Mouse (Mus musculus): Measurements from ENCODE around the gene Cdkn3. TPM values are rescaled to one million over a fixed set of nuclear protein-coding genes. Genes with fewer than 3 reads are reported as not detected.

Cdkn3 gene
- polyA plus RNA-seq, 1 experiment from 2014 or later, result 11.7 TPM

GRCm38 (mm10) chr14:46787787-46788504, 27.6 kb downstream of the Cdkn3 start, which contains the start of gene Cnih1:
TSS of gene Cnih1 (minus strand) at chr14:46788411.
- H3K27me3 ChIP-seq (ENCODE audit: control insufficient read depth, insufficient read depth, low read length), result no peaks in the 10 kb centered on the region
- H3K4me2 ChIP-seq (ENCODE audit: low read length), result peak within 1 kb of the TSS; percentile 80
- WGBS, result under 1% methylated on average over 81 of the region's 86 CpGs
- H3K27ac ChIP-seq (replicated peaks; ENCODE audit: low read depth, low read length), result peak within 1 kb of the TSS; percentile 98
- peak within 1 kb of the TSS; percentile 95 for H3K4me3 ChIP-seq (replicated peaks; ENCODE audit: low read depth, low read length)
- ATAC-seq (ENCODE audit: low FRiP score, low TSS enrichment) (peak; percentile 96), DNase-seq (peak; percentile 96)
- peaks cover 12% of the 10 kb centered on the region; the same call in 1 of the 2 replicates for H3K4me1 ChIP-seq (ENCODE audit: control insufficient read depth, insufficient read depth, low read length)
- peak within 1 kb of the TSS; percentile 97 for H3K9ac ChIP-seq (replicated peaks; ENCODE audit: low read length)
- H3K9me3 ChIP-seq (ENCODE audit: control insufficient read depth, low read length), result no peaks in the 10 kb centered on the region
- peaks cover 7% of the 10 kb centered on the region; the same call in 1 of the 2 replicates for H3K36me3 ChIP-seq (ENCODE audit: control insufficient read depth, insufficient read depth, low read length)

DNA sequence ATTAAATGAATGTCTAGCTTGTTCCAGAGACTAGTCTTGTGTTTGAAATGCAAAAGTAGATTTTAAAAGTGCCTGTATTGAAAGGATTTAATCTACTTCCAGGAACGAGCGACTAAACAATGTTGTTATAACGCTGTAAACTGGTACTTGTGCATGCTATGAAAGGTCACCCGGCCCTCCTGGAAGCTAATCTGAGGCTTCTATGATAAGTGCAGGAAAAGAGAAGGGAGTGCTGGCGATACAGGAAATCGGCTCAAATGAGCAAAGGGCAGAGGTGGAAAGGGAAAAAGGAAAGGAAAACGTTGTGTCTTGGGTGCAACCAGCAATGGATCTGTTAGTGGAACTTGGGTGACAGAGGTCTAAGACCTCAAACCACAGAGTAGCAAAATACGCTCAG, 28.2 kb downstream of the Cdkn3 start:
- no peak overlapping the region; the same call in 1 of the 2 replicates for H3K27ac ChIP-seq (replicated peaks; ENCODE audit: low read depth, low read length)
- no peaks in the 10 kb centered on the region for H3K27me3 ChIP-seq (ENCODE audit: control insufficient read depth, insufficient read depth, low read length)
- H3K4me3 ChIP-seq (replicated peaks; ENCODE audit: low read depth, low read length), result peak overlapping the region; percentile 95
- H3K9ac ChIP-seq (replicated peaks; ENCODE audit: low read length), result no peak overlapping the region
- peaks cover 12% of the 10 kb centered on the region; the same call in 1 of the 2 replicates for H3K4me1 ChIP-seq (ENCODE audit: control insufficient read depth, insufficient read depth, low read length)
- peaks cover 3% of the 10 kb centered on the region; the same call in 1 of the 2 replicates for H3K36me3 ChIP-seq (ENCODE audit: control insufficient read depth, insufficient read depth, low read length)
- 0 out of 2 replicates have a peak, but pooled peaks have one; percentile 6 for ATAC-seq (ENCODE audit: low FRiP score, low TSS enrichment)
- WGBS, result 29% methylated on average over 8 of the region's 8 CpGs
- H3K9me3 ChIP-seq (ENCODE audit: control insufficient read depth, low read length), result no peaks in the 10 kb centered on the region
- DNase-seq, result no peak
- peak overlapping the region; percentile 42 for H3K4me2 ChIP-seq (ENCODE audit: low read length)

DNA sequence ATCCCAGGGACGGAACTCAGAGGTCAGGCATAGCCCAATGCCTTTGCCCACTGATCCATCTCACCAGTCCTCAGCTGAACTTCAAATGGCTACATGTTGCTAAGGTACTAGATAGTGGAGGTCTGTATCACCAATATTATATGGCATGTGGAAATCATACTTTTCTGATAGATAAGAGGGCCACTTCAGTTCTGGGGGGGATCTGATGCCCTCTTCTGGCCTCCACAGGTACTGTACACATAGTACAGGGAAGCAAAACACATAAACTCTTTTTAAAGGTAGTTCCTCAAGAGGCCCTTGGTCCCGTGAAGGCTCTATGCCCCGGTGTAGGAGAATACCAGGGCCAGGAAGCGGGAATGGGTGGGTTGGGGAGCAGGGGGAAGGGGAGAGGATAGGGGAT, 30.0 kb downstream of the Cdkn3 start:
- Histone ChIP-seq H3K27ac (replicated peaks; ENCODE audit: low read depth, low read length) (no peak overlapping the region), H3K4me3 (replicated peaks; ENCODE audit: low read depth, low read length) (no peak overlapping the region), H3K4me1 (ENCODE audit: control insufficient read depth, insufficient read depth, low read length) (peaks cover 12% of the 10 kb centered on the region; the same call in 1 of the 2 replicates), H3K36me3 (ENCODE audit: control insufficient read depth, insufficient read depth, low read length) (no peaks in the 10 kb centered on the region), H3K9ac (replicated peaks; ENCODE audit: low read length) (no peak overlapping the region), H3K4me2 (ENCODE audit: low read length) (no peak overlapping the region), H3K9me3 (ENCODE audit: control insufficient read depth, low read length) (no peaks in the 10 kb centered on the region), H3K27me3 (ENCODE audit: control insufficient read depth, insufficient read depth, low read length) (no peaks in the 10 kb centered on the region)
- 68% methylated on average over 4 of the region's 4 CpGs for WGBS
- ATAC-seq (ENCODE audit: low FRiP score, low TSS enrichment), result no peak
- no peak for DNase-seq

GRCm38 (mm10) chr14:46790723-46791122, 30.4 kb downstream of the Cdkn3 start:
- no peak for ATAC-seq (ENCODE audit: low FRiP score, low TSS enrichment)
- peaks cover 12% of the 10 kb centered on the region; the same call in 1 of the 2 replicates for H3K4me1 ChIP-seq (ENCODE audit: control insufficient read depth, insufficient read depth, low read length)
- H3K9me3 ChIP-seq (ENCODE audit: control insufficient read depth, low read length), result no peaks in the 10 kb centered on the region
- no peak overlapping the region for H3K27ac ChIP-seq (replicated peaks; ENCODE audit: low read depth, low read length)
- WGBS, result 93% methylated on average over 6 of the region's 6 CpGs
- no peaks in the 10 kb centered on the region for H3K36me3 ChIP-seq (ENCODE audit: control insufficient read depth, insufficient read depth, low read length)
- no peak overlapping the region for H3K4me3 ChIP-seq (replicated peaks; ENCODE audit: low read depth, low read length)
- H3K9ac ChIP-seq (replicated peaks; ENCODE audit: low read length), result no peak overlapping the region
- no peak for DNase-seq
- no peaks in the 10 kb centered on the region for H3K27me3 ChIP-seq (ENCODE audit: control insufficient read depth, insufficient read depth, low read length)
- no peak overlapping the region for H3K4me2 ChIP-seq (ENCODE audit: low read length)

DNA sequence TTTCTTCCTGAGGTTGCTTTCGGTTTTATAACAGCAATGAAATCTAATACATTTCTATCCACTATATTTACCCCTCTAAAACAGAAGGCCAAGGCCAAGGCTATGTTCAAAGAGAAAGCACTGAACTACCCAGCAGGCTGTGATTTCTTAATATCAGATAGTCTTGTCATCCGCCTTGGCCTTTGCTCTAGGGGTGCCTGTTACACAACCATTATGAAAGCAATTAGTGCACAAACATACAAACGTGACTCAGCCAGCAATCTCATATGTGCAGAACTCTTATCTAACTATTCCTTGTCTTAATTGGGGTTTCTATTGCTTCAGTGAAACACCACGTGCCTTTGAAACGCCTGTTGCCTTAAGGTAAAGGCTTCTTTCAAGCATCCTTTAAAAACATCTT, 33.8 kb downstream of the Cdkn3 start:
- no peaks in the 10 kb centered on the region for H3K9me3 ChIP-seq (ENCODE audit: control insufficient read depth, low read length)
- DNase-seq (no peak), ATAC-seq (ENCODE audit: low FRiP score, low TSS enrichment) (no peak)
- H3K4me3 ChIP-seq (replicated peaks; ENCODE audit: low read depth, low read length), result no peak overlapping the region
- 89% methylated on average over 5 of the region's 5 CpGs for WGBS
- no peaks in the 10 kb centered on the region for H3K36me3 ChIP-seq (ENCODE audit: control insufficient read depth, insufficient read depth, low read length)
- H3K27ac ChIP-seq (replicated peaks; ENCODE audit: low read depth, low read length), result no peak overlapping the region
- no peak overlapping the region for H3K9ac ChIP-seq (replicated peaks; ENCODE audit: low read length)
- no peaks in the 10 kb centered on the region for H3K4me1 ChIP-seq (ENCODE audit: control insufficient read depth, insufficient read depth, low read length)
- H3K27me3 ChIP-seq (ENCODE audit: control insufficient read depth, insufficient read depth, low read length), result no peaks in the 10 kb centered on the region
- H3K4me2 ChIP-seq (ENCODE audit: low read length), result no peak overlapping the region

DNA sequence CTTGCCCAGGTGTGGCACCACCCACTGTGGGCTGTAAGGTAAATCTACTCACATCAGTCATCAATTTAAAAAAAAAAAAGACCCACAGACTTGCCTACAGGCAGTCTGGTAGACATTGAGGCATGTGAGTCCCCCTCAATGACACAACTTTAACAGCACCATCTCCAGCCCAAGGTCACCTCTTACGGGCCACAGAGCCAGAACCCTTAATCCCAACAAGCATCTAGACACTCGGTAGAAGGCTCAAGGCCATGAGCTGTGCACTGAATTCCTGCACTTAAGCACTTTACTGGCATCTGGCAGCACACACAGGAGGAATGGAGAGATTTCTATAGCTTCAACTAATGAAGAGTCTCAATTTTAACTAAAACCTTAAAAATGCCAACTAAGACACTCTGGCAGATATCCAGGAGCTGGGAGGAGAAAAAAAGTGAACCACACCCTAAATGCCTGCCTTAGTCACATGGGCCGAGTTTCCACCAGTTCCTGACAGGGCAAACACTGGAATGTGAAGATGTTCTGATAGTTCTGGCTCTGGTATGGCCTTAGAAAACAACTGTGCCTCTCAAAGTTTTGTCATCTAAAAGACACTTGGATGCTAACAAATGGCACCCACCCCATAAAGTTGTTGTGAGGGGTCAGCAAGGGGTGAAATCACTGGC, 40.5 kb downstream of the Cdkn3 start:
- no peaks in the 10 kb centered on the region for H3K9me3 ChIP-seq (ENCODE audit: control insufficient read depth, low read length)
- no peaks in the 10 kb centered on the region for H3K27me3 ChIP-seq (ENCODE audit: control insufficient read depth, insufficient read depth, low read length)
- no peak overlapping the region for H3K27ac ChIP-seq (replicated peaks; ENCODE audit: low read depth, low read length)
- ATAC-seq (ENCODE audit: low FRiP score, low TSS enrichment) (no peak), DNase-seq (no peak)
- WGBS, result 95% methylated on average over 3 of the region's 3 CpGs
- H3K36me3 ChIP-seq (ENCODE audit: control insufficient read depth, insufficient read depth, low read length), result 0 out of 2 replicates have a peak, but pooled peaks cover 7% of the 10 kb centered on the region
- H3K4me1 ChIP-seq (ENCODE audit: control insufficient read depth, insufficient read depth, low read length), result no peaks in the 10 kb centered on the region
- H3K4me2 ChIP-seq (ENCODE audit: low read length), result no peak overlapping the region
- no peak overlapping the region for H3K9ac ChIP-seq (replicated peaks; ENCODE audit: low read length)
- H3K4me3 ChIP-seq (replicated peaks; ENCODE audit: low read depth, low read length), result no peak overlapping the region

DNA sequence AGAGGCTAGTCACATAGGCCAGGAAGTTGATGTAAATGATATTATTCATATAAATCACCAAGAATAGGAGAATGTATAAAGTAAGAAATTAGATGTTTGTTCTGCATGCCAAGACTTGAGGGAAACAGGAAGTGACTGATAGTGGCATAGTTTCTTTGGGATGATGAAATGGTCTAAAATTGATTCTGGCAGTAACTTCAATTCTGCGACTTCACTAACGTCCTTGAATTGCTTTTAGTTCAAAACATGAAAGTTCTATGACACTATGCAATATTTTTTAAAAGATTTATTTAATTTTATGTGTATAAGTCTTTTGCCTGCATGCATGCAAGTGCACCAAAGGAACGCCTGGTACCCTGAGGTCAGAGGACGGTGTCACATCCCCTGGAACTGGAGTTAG, 42.9 kb downstream of the Cdkn3 start:
- no peak overlapping the region for H3K9ac ChIP-seq (replicated peaks; ENCODE audit: low read length)
- no peaks in the 10 kb centered on the region for H3K4me1 ChIP-seq (ENCODE audit: control insufficient read depth, insufficient read depth, low read length)
- WGBS, result 94% methylated on average over 4 of the region's 4 CpGs
- no peaks in the 10 kb centered on the region for H3K9me3 ChIP-seq (ENCODE audit: control insufficient read depth, low read length)
- ATAC-seq (ENCODE audit: low FRiP score, low TSS enrichment), result no peak
- H3K36me3 ChIP-seq (ENCODE audit: control insufficient read depth, insufficient read depth, low read length), result peaks cover 19% of the 10 kb centered on the region; the same call in 1 of the 2 replicates
- H3K27ac ChIP-seq (replicated peaks; ENCODE audit: low read depth, low read length), result no peak overlapping the region
- H3K27me3 ChIP-seq (ENCODE audit: control insufficient read depth, insufficient read depth, low read length), result no peaks in the 10 kb centered on the region
- no peak for DNase-seq
- no peak overlapping the region for H3K4me2 ChIP-seq (ENCODE audit: low read length)
- no peak overlapping the region for H3K4me3 ChIP-seq (replicated peaks; ENCODE audit: low read depth, low read length)

- Histone ChIP-seq H3K27ac (replicated peaks; ENCODE audit: low read depth, low read length) (no peak overlapping the region), H3K9me3 (ENCODE audit: control insufficient read depth, low read length) (no peaks in the 10 kb centered on the region), H3K4me3 (replicated peaks; ENCODE audit: low read depth, low read length) (no peak overlapping the region), H3K27me3 (ENCODE audit: control insufficient read depth, insufficient read depth, low read length) (no peaks in the 10 kb centered on the region), H3K9ac (replicated peaks; ENCODE audit: low read length) (no peak overlapping the region), H3K4me2 (ENCODE audit: low read length) (no peak overlapping the region), H3K36me3 (ENCODE audit: control insufficient read depth, insufficient read depth, low read length) (peaks cover 20% of the 10 kb centered on the region), H3K4me1 (ENCODE audit: control insufficient read depth, insufficient read depth, low read length) (no peaks in the 10 kb centered on the region)
- 94% methylated on average over 1 of the region's 1 CpGs for WGBS
- DNase-seq, result no peak
- ATAC-seq (ENCODE audit: low FRiP score, low TSS enrichment), result no peak
These were observed 43.5 kb downstream of the Cdkn3 start for GRCm38 (mm10) chr14:46803791-46804190.
